22 mouse cellular contexts compared by ENCODE assay signal in the genomic region with DNA sequence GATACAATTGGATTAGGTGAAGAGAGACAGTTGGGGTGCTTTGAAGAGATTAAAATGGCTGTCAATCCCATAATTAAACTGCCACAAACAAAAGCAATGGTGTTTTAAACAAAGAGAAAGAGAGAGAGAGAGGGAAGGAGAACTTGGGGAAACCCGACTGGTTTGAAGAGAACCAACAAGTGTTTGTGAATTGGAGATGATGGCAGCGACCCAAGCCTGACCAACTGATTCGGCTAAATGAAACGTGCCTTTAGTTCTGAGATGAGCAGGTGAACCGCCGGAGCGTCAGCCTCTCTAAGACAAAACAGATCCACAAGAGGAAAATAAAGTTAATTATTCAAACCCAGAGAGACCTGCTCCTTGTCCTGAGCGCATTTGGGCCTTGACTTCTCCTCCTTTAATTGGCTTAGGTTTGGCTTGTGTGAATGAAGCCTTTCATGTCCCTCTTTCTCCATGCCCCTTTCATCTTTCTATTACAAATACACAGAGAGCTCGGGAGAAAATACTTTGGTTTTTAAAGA.
DNase-seq lines count a peak whose midpoint lies in the region; ATAC-seq and TF ChIP-seq lines count a peak whose summit lies in the region.
"Had no signal": no experiment of that assay in that cellular context is flagged by ENCODE, and none has a peak within 500 bp of the region (broad histone marks: within the 10 kb centered on the region; RNA-seq: fewer than 3 reads in every experiment).

No protein-coding gene starts in this region.

- no peak overlapping the region for H3K4me2 ChIP-seq in forebrain, postnatal 0 days (ENCODE audit: low read depth)
- H3K4me2 ChIP-seq in forebrain, embryonic 13.5 days, result no peak overlapping the region
- 0 out of 2 replicates have a peak overlapping the region, but pooled peaks have one; percentile 13 for H3K4me2 ChIP-seq in midbrain, embryonic 11.5 days
- H3K4me2 ChIP-seq in midbrain, embryonic 13.5 days (replicated peaks), result no peak overlapping the region
- H3K4me2 ChIP-seq: embryonic facial prominence, embryonic 15.5 days; heart, embryonic 15.5 days; hindbrain, embryonic 14.5 days; intestine, embryonic 15.5 days had no signal

- H3K4me1 ChIP-seq in forebrain, postnatal 0 days (ENCODE audit: insufficient read depth), result no peaks in the 10 kb centered on the region
- peaks cover 27% of the 10 kb centered on the region for H3K4me1 ChIP-seq in forebrain, embryonic 13.5 days
- H3K4me1 ChIP-seq in midbrain, embryonic 11.5 days (ENCODE audit: control insufficient read depth, insufficient read depth, low read length), result peaks cover 22% of the 10 kb centered on the region
- peaks cover 29% of the 10 kb centered on the region for H3K4me1 ChIP-seq in midbrain, embryonic 13.5 days (replicated peaks)
- H3K4me1 ChIP-seq: embryonic facial prominence, embryonic 15.5 days; heart, embryonic 15.5 days; intestine, embryonic 15.5 days had no signal

- peaks cover 34% of the 10 kb centered on the region for H3K36me3 ChIP-seq in forebrain, postnatal 0 days (ENCODE audit: insufficient read depth)
- H3K36me3 ChIP-seq in forebrain, embryonic 13.5 days (ENCODE audit: poor library complexity, severe bottlenecking), result peaks cover 48% of the 10 kb centered on the region
- 0 out of 2 replicates have a peak, but pooled peaks cover 7% of the 10 kb centered on the region for H3K36me3 ChIP-seq in midbrain, embryonic 11.5 days (ENCODE audit: control insufficient read depth, insufficient read depth, low read length)
- H3K36me3 ChIP-seq in midbrain, embryonic 13.5 days, result peaks cover 38% of the 10 kb centered on the region

- H3K27ac ChIP-seq in forebrain, postnatal 0 days (ENCODE audit: low read depth, low read length), result no peak overlapping the region
- H3K27ac ChIP-seq in forebrain, embryonic 13.5 days, result no peak overlapping the region
- H3K27ac ChIP-seq in midbrain, embryonic 11.5 days (ENCODE audit: low read depth, low read length), result no peak overlapping the region
- no peak overlapping the region for H3K27ac ChIP-seq in midbrain, embryonic 13.5 days
- H3K27ac ChIP-seq: embryonic facial prominence, embryonic 15.5 days; heart, embryonic 10.5 days; heart, embryonic 15.5 days; hindbrain, embryonic 14.5 days; intestine, embryonic 15.5 days had no signal

- H3K9me3 ChIP-seq in forebrain, postnatal 0 days (ENCODE audit: low read length), result no peaks in the 10 kb centered on the region
- no peaks in the 10 kb centered on the region for H3K9me3 ChIP-seq in forebrain, embryonic 13.5 days (replicated peaks)
- no peaks in the 10 kb centered on the region for H3K9me3 ChIP-seq in midbrain, embryonic 11.5 days (ENCODE audit: control insufficient read depth, low read length)
- no peaks in the 10 kb centered on the region for H3K9me3 ChIP-seq in midbrain, embryonic 13.5 days
- H3K9me3 ChIP-seq: embryonic facial prominence, embryonic 15.5 days; heart, embryonic 10.5 days; heart, embryonic 15.5 days; hindbrain, embryonic 10.5 days; intestine, embryonic 15.5 days had no signal

- ATAC-seq in forebrain, postnatal 0 days, result no peak
- ATAC-seq in forebrain, embryonic 13.5 days, result no peak
- ATAC-seq in midbrain, embryonic 11.5 days (ENCODE audit: low FRiP score), result peak; percentile 35; the same call in 1 of the 2 replicates
- peak; percentile 51; the same call in 1 of the 2 replicates for ATAC-seq in midbrain, embryonic 13.5 days
- ATAC-seq: intestine, embryonic 15.5 days had no signal

- DNase-seq in forebrain, postnatal 0 days, result peak; percentile 21
- DNase-seq in midbrain, embryonic 11.5 days (ENCODE audit: low spot score, missing footprints), result no peak
- peak; percentile 70 for DNase-seq in retina, postnatal 1 day
- no peak for DNase-seq in layer of hippocampus, postnatal 25 days (ENCODE audit: extremely low spot score in 1 of 2, low spot score in 1 of 2)
- no peak for DNase-seq in cerebellum, adult 18-20 months
- DNase-seq: adrenal gland, adult 2 months; adrenal gland, postnatal 25 days; cerebellum, adult 8-10 months; cerebellum, postnatal 14 days; embryo, embryonic 11 days; gastrocnemius, postnatal 10 days; heart, adult 18-20 months; heart, postnatal 14 days had no signal

- H3K27me3 ChIP-seq in forebrain, postnatal 0 days (ENCODE audit: insufficient read depth, low read length), result no peaks in the 10 kb centered on the region
- peaks cover 51% of the 10 kb centered on the region for H3K27me3 ChIP-seq in forebrain, embryonic 13.5 days
- H3K27me3 ChIP-seq in midbrain, embryonic 11.5 days (ENCODE audit: control insufficient read depth, insufficient read depth, low read length), result no peaks in the 10 kb centered on the region
- H3K27me3 ChIP-seq in midbrain, embryonic 13.5 days, result peaks cover 5% of the 10 kb centered on the region; the same call in 1 of the 2 replicates
- H3K27me3 ChIP-seq: embryonic facial prominence, embryonic 15.5 days; heart, embryonic 15.5 days; intestine, embryonic 15.5 days had no signal

- no peak overlapping the region for H3K4me3 ChIP-seq in forebrain, postnatal 0 days (ENCODE audit: low read depth, low read length)
- no peak overlapping the region for H3K4me3 ChIP-seq in forebrain, embryonic 13.5 days
- H3K4me3 ChIP-seq in midbrain, embryonic 11.5 days (ENCODE audit: low read depth, low read length), result no peak overlapping the region
- H3K4me3 ChIP-seq in midbrain, embryonic 13.5 days (replicated peaks), result no peak overlapping the region
- H3K4me3 ChIP-seq: embryonic facial prominence, embryonic 15.5 days; erythroblast, embryonic 14.5 days; heart, embryonic 10.5 days; heart, embryonic 15.5 days; hindbrain, embryonic 10.5 days; intestine, embryonic 15.5 days had no signal

- WGBS in forebrain, postnatal 0 days, result 17% methylated on average over 9 of the region's 9 CpGs
- 6% methylated on average over 9 of the region's 9 CpGs for WGBS in forebrain, embryonic 13.5 days
- 22% methylated on average over 9 of the region's 9 CpGs for WGBS in midbrain, embryonic 11.5 days
- WGBS in midbrain, embryonic 13.5 days, result 4% methylated on average over 9 of the region's 9 CpGs

- no peak overlapping the region for H3K9ac ChIP-seq in forebrain, postnatal 0 days
- no peak overlapping the region for H3K9ac ChIP-seq in forebrain, embryonic 13.5 days
- no peak overlapping the region for H3K9ac ChIP-seq in midbrain, embryonic 11.5 days (ENCODE audit: low read length)
- no peak overlapping the region for H3K9ac ChIP-seq in midbrain, embryonic 13.5 days (replicated peaks)
- H3K9ac ChIP-seq: embryonic facial prominence, embryonic 15.5 days; heart, embryonic 15.5 days; hindbrain, embryonic 14.5 days; intestine, embryonic 15.5 days had no signal

- TF ChIP-seq CTCF in forebrain, postnatal 0 days (IDR thresholded peaks at IDR 0.05; ENCODE audit: low read depth), result no peak

Comparison
In these comparisons a context has a peak if more than half of its experiments do, and no peak if none do; other contexts are left out.
1. ATAC-seq: peak in midbrain, embryonic 11.5 days (single experiment) and midbrain, embryonic 13.5 days (single experiment); none in forebrain, postnatal 0 days (single experiment) and forebrain, embryonic 13.5 days (single experiment).
2. DNase-seq: peak in forebrain, postnatal 0 days (single experiment) and retina, postnatal 1 day (single experiment); none in midbrain, embryonic 11.5 days (single experiment), layer of hippocampus, postnatal 25 days (0 of 2) and cerebellum, adult 18-20 months (0 of 2).